Mouse (Mus musculus) midbrain, embryonic 14.5 days (tissue): Measurements from ENCODE around the gene Cdca4. TPM values are rescaled to one million over a fixed set of nuclear protein-coding genes. Genes with fewer than 3 reads are reported as not detected.

Source experiments
- ATAC-seq: fragments of 200-750 bp; cut with Nextera tagmentation; 2 replicates; pipeline ENCODE4 v1.8.0; 2017; ENCODE audit warnings: moderate number of reproducible peaks, moderate library complexity; ENCODE audit not compliant: low FRiP score, low TSS enrichment
- DNase-seq: peaks from one replicate; pipeline ENCODE4 v3.0.0-alpha.2; 2015
- H3K27ac ChIP-seq: fragments of 300-500 bp; sonication (generic); replicated peaks from 2 replicates; pipeline ENCODE4 v1.5.1; 2014; ENCODE audit warnings: mild to moderate bottlenecking, low read depth, low read length, moderate library complexity
- H3K27me3 ChIP-seq: fragments of 300-500 bp; sonication (generic); 2 replicates; pipeline ENCODE4 v1.6.1; 2014; ENCODE audit warnings: low read length, control low read depth, mixed read lengths; ENCODE audit not compliant: control insufficient read depth, insufficient read depth
- H3K36me3 ChIP-seq: fragments of 300-500 bp; sonication (generic); 2 replicates; pipeline ENCODE4 v1.6.1; 2014; ENCODE audit warnings: low read length, control low read depth; ENCODE audit not compliant: control insufficient read depth, insufficient read depth
- H3K4me1 ChIP-seq: fragments of 300-500 bp; sonication (generic); 2 replicates; pipeline ENCODE4 v1.6.1; 2014; ENCODE audit warnings: mild to moderate bottlenecking, antibody characterized with exemption, low read length, control low read depth; ENCODE audit not compliant: control insufficient read depth, insufficient read depth
- H3K4me2 ChIP-seq: fragments of 300-500 bp; sonication (generic); 2 replicates; pipeline ENCODE4 v1.6.1; 2014; ENCODE audit warnings: mild to moderate bottlenecking, low read length, moderate library complexity
- H3K4me3 ChIP-seq: fragments of 300-500 bp; sonication (generic); replicated peaks from 2 replicates; pipeline ENCODE4 v1.5.1; 2014; ENCODE audit warnings: low read depth, low read length
- H3K9ac ChIP-seq: fragments of 300-500 bp; sonication (generic); replicated peaks from 2 replicates; pipeline ENCODE4 v1.6.1; 2014; ENCODE audit warnings: mild to moderate bottlenecking, low read length, moderate library complexity
- H3K9me3 ChIP-seq: fragments of 300-500 bp; sonication (generic); 2 replicates; pipeline ENCODE4 v1.6.1; 2016; ENCODE audit warnings: low read length, control low read depth, mixed read lengths; ENCODE audit not compliant: control insufficient read depth
- WGBS: fragments of 180-500 bp; shearing (Covaris S2); extraction: QIAGEN DNeasy Blood & Tissue Kit; methylation state at CpG from one replicate; pipeline ENCODE4 v1.1.7; 2014; 5-methylcytosine and 5-hydroxymethylcytosine counted together
- polyA plus RNA-seq: library from polyadenylated mRNA; unstranded; fragments of >200 nt; fragmentation: Nextera tagmentation; extraction: Ambion mirVana; gene quantifications from 2 replicates; pipeline ENCODE4 v1.2.1, GENCODE M21; 2014

The Cdca4 gene
- polyA plus RNA-seq, 1 experiment from 2014 or later: 60.8 TPM

GRCm38 (mm10) chr12:112810092-112810885 is 18.9 kb downstream of the Cdca4 start:
- DNase-seq: no peak
- no peak overlapping the region for H3K27ac ChIP-seq
- no peak overlapping the region; the same call in 1 of the 2 replicates for H3K9ac ChIP-seq
- peaks cover 15% of the 10 kb centered on the region for H3K4me1 ChIP-seq
- ATAC-seq: no peak
- WGBS: 68% methylated on average over 19 of the region's 19 CpGs
- H3K27me3 ChIP-seq: no peaks in the 10 kb centered on the region
- H3K36me3 ChIP-seq: peaks cover 31% of the 10 kb centered on the region
- H3K9me3 ChIP-seq: no peaks in the 10 kb centered on the region
- no peak overlapping the region for H3K4me3 ChIP-seq
- peak overlapping the region; percentile 98 for H3K4me2 ChIP-seq

GRCm38 (mm10) chr12:112809641-112810040 is 19.6 kb downstream of the Cdca4 start:
- 24% methylated on average over 8 of the region's 8 CpGs for WGBS
- H3K4me2 ChIP-seq: peak overlapping the region; percentile 98
- H3K4me3 ChIP-seq: peak overlapping the region; percentile 68
- no peaks in the 10 kb centered on the region for H3K9me3 ChIP-seq
- H3K27me3 ChIP-seq: no peaks in the 10 kb centered on the region
- DNase-seq: no peak
- peak overlapping the region; percentile 67 for H3K9ac ChIP-seq
- ATAC-seq: no peak
- peaks cover 24% of the 10 kb centered on the region for H3K36me3 ChIP-seq
- peaks cover 15% of the 10 kb centered on the region for H3K4me1 ChIP-seq
- H3K27ac ChIP-seq: no peak overlapping the region

DNA sequence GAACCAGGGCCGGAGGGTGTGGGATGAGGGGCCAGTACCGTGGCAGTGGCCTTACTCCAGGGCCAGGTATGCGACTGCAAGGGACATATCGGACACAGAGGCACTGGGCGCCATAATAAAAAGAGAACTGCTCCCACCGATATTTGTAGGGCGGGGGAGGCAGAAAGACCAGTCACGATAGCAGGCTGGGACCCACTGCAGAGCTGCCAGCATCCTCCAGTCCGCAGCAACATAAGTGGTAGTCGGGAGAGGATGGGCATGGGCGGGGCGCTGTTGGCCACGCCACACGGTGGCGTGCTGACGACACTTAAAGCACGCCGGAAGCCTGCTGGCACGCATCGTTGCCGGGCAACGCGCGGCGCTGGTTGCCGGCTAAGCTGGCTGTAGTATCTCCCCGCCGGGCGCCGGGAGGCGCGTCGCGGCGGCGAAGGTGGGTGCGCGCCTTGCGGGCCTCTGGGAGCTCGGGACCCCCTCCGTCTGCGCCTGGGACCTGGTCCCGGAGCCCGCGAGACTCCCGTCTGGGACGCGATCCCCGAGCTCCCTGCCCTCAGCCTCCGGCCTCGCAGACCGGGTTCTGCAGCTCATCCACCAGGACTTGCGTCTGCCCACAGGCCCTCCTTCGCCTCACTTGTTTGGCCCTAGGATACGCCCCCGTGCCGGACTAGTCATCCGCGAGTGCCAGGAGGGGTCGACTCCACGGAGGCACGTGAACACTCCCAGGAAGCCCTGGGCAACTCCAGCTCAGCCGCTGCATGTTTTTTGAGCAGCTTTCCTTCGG is 20.4 kb downstream of the Cdca4 start, which contains the start of gene Clba1:
Gene Clba1, plus strand, starts transcription at position 351 of the 778 bp plus-strand sequence.
- ATAC-seq: peak; percentile 91
- WGBS: under 1% methylated on average over 64 of the region's 64 CpGs
- H3K4me2 ChIP-seq: peak within 1 kb of the TSS; percentile 98
- H3K4me3 ChIP-seq: peak within 1 kb of the TSS; percentile 68
- DNase-seq: peak; percentile 98
- no peaks in the 10 kb centered on the region for H3K27me3 ChIP-seq
- H3K27ac ChIP-seq: peak within 1 kb of the TSS; percentile 83
- H3K4me1 ChIP-seq: peaks cover 15% of the 10 kb centered on the region
- peaks cover 16% of the 10 kb centered on the region for H3K36me3 ChIP-seq
- no peaks in the 10 kb centered on the region for H3K9me3 ChIP-seq
- H3K9ac ChIP-seq: peak within 1 kb of the TSS; percentile 67

- Histone ChIP-seq H3K9ac (peak overlapping the region; percentile 60), H3K4me2 (peak overlapping the region; percentile 98), H3K9me3 (no peaks in the 10 kb centered on the region), H3K4me1 (peaks cover 15% of the 10 kb centered on the region), H3K4me3 (peak overlapping the region; percentile 68), H3K36me3 (peaks cover 11% of the 10 kb centered on the region), H3K27me3 (no peaks in the 10 kb centered on the region), H3K27ac (peak overlapping the region; percentile 83)
- WGBS: 67% methylated on average over 5 of the region's 5 CpGs
- ATAC-seq (peak; percentile 7; the same call in 1 of the 2 replicates), DNase-seq (no peak)
Measured at GRCm38 (mm10) chr12:112808212-112808586, 21.0 kb downstream of the Cdca4 start.

DNA sequence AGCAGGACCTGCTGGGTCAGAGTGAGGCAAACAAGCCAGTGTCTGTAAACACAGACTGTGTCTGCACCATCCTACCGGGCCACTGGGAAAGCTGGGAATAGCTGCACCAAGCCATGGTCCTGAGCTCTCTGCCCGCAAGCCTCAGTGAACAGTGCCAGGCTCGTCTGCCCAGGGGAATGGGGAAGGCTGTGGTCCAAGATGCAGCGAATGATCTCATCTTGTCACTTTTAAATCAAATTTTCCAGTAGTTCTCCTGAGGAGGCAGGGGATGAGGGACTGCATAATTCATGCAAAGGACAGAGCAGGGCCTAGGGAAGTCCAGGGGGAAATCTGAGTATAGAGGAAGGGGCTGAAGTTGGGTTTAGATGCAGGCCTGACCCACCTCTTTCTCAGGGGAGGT is 21.4 kb downstream of the Cdca4 start:
- WGBS: 84% methylated on average over 4 of the region's 4 CpGs
- Histone ChIP-seq H3K4me1 (peaks cover 15% of the 10 kb centered on the region), H3K4me2 (no peak overlapping the region)

DNA sequence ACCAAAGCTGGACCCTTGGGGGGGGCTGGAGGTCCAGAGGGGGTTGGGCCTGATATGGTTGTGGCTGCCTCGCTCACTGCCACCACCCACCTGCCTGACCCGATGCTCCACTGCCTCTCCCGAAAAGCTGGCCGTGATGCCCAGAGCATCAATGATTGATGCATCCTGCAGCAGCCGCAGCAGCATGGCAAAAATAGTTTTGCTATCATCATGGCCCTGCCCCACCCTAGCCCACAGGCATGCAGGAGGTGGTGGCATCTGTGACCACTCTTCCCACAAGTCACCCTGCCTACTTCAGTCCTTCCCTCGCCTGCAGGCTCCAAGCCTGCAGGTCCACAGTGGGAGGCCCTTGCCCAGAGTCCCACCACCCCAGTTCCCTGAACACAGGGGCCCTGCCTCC is 23.2 kb downstream of the Cdca4 start:
- 76% methylated on average over 6 of the region's 6 CpGs for WGBS
- Histone ChIP-seq H3K4me3 (no peak overlapping the region), H3K27me3 (peaks cover 8% of the 10 kb centered on the region), H3K36me3 (no peaks in the 10 kb centered on the region), H3K9ac (no peak overlapping the region), H3K9me3 (no peaks in the 10 kb centered on the region), H3K4me1 (peaks cover 20% of the 10 kb centered on the region), H3K4me2 (no peak overlapping the region), H3K27ac (no peak overlapping the region)
- no peak for DNase-seq
- ATAC-seq: no peak

More for the DNA sequence above, 21.4 kb downstream of the Cdca4 start:
- ATAC-seq: no peak
- Histone ChIP-seq H3K4me3 (no peak overlapping the region), H3K9me3 (no peaks in the 10 kb centered on the region), H3K27ac (no peak overlapping the region), H3K9ac (no peak overlapping the region), H3K36me3 (peaks cover 9% of the 10 kb centered on the region; the same call in 1 of the 2 replicates), H3K27me3 (no peaks in the 10 kb centered on the region)
- DNase-seq: no peak

GRCm38 (mm10) chr12:112804046-112804445 is 25.2 kb downstream of the Cdca4 start:
- no peaks in the 10 kb centered on the region for H3K9me3 ChIP-seq
- peaks cover 11% of the 10 kb centered on the region for H3K4me1 ChIP-seq
- DNase-seq: peak; percentile 50
- H3K9ac ChIP-seq: no peak overlapping the region
- H3K4me2 ChIP-seq: no peak overlapping the region
- ATAC-seq: no peak
- H3K36me3 ChIP-seq: no peaks in the 10 kb centered on the region
- H3K27ac ChIP-seq: no peak overlapping the region
- no peak overlapping the region for H3K4me3 ChIP-seq
- 49% methylated on average over 13 of the region's 13 CpGs for WGBS
- peaks cover 14% of the 10 kb centered on the region for H3K27me3 ChIP-seq

DNA sequence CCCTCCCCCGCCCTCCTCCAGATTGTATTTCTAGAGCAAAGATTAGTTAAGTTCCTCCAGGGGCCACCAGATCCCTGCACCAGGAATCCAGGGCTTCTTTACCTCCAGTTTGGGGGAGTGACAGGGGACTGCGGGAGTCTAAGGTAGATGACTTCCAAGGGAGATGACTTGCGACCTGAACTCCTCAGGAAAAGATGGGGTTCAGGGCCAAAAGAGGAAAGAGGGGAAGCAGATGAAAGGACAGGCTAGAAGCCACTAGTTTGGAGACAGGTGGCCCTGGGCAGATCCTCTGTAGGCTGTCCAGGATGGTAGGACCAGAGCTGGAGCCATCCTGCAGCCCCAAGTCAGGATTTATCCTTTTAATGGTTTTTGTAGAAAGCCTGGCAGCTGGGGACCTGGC is 26.3 kb downstream of the Cdca4 start:
- H3K4me1 ChIP-seq: peaks cover 6% of the 10 kb centered on the region; the same call in 1 of the 2 replicates
- no peak overlapping the region for H3K9ac ChIP-seq
- H3K9me3 ChIP-seq: no peaks in the 10 kb centered on the region
- H3K4me3 ChIP-seq: peak overlapping the region; percentile 56; the same call in 1 of the 2 replicates
- 21% methylated on average over 3 of the region's 3 CpGs for WGBS
- peaks cover 14% of the 10 kb centered on the region for H3K27me3 ChIP-seq
- no peak overlapping the region for H3K27ac ChIP-seq
- DNase-seq (no peak), ATAC-seq (no peak)
- peak overlapping the region; percentile 93 for H3K4me2 ChIP-seq
- no peaks in the 10 kb centered on the region for H3K36me3 ChIP-seq
